Mouse (Mus musculus) gastrocnemius, postnatal 14 days (tissue): ENCODE measurements around the gene Olfr1112. TPM values are rescaled to one million over a fixed set of nuclear protein-coding genes. Genes with fewer than 3 reads are reported as not detected.
"Not testable (repeated sequence)": the region's sequence is repeated elsewhere in the genome, so short reads cannot be mapped to it uniquely, and the experiment has no call there.

Experiments used
- DNase-seq: peaks from one replicate; pipeline ENCODE4 v3.0.0; 2021; ENCODE audit warnings: mixed read lengths
- intact Hi-C: fragments of 180-260 bp; cut with DNase I; formaldehyde crosslinking; loops from one replicate; pipeline ENCODE4 v1.15.1; 2025; ENCODE audit warnings: low total_unique reads
- long read RNA-seq, 2 experiments: library from polyadenylated mRNA; stranded (forward); transcript quantifications; one replicate each; pipeline ENCODE4 v2.0.0; 2021
- total RNA-seq, 2 experiments: library from RNA; stranded (reverse); gene quantifications; 2 replicates each; pipeline ENCODE4 v1.2.3; 2021

Olfr1112 gene
- not detected for total RNA-seq
- long read RNA-seq, experiment 1: 0 reads
- long read RNA-seq, experiment 2: 0 reads

GRCm38 (mm10) chr2:87187498-87187897 is at the start of gene Olfr1112:
Gene Olfr1112 (plus strand): TSS chr2:87187798.
- intact Hi-C loops: no loop called here
- no peak for DNase-seq

GRCm38 (mm10) chr2:87140200-87140599 is 47.4 kb upstream of the Olfr1112 start, which contains the start of gene Olfr1110:
Gene Olfr1110 (minus strand): TSS chr2:87140300.
- intact Hi-C loops: no loop called here
- no peak for DNase-seq

- no peak for DNase-seq
- intact Hi-C loops: no loop called here
These were observed 35.1 kb upstream of the Olfr1112 start, which contains the start of gene Olfr1111 for GRCm38 (mm10) chr2:87152524-87152923. Gene Olfr1111 (minus strand): TSS chr2:87152624.

- DNase-seq, intact Hi-C loops: not testable (repeated sequence)
These were observed 19.9 kb upstream of the Olfr1112 start for GRCm38 (mm10) chr2:87167731-87168130.

- no peak for DNase-seq
- intact Hi-C loops: no loop called here
These were observed 21.1 kb downstream of the Olfr1112 start, which contains the start of gene Olfr1113 for GRCm38 (mm10) chr2:87208670-87209069. Gene Olfr1113 (plus strand): TSS chr2:87208970.

Other genes starting within 250 kb of the Olfr1112 start
- not detected for gene Olfr1099, start 227.1 kb upstream of the Olfr1112 start, total RNA-seq
- not detected for gene Olfr1100, start 207.8 kb upstream of the Olfr1112 start, total RNA-seq
- gene Olfr1101, start 196.6 kb upstream of the Olfr1112 start, total RNA-seq: not detected
- not detected for gene Olfr1102, start 189.4 kb upstream of the Olfr1112 start, total RNA-seq
- not detected for gene Olfr1104, start 160.7 kb upstream of the Olfr1112 start, total RNA-seq
- gene Olfr1105, start 151.3 kb upstream of the Olfr1112 start, total RNA-seq: not detected
- gene Olfr1106, start 135.5 kb upstream of the Olfr1112 start, total RNA-seq: not detected
- gene Olfr1107, start 112.0 kb upstream of the Olfr1112 start, total RNA-seq: not detected
- gene Olfr1109, start 91.8 kb upstream of the Olfr1112 start, total RNA-seq: not detected
- gene Olfr259, start 73.2 kb upstream of the Olfr1112 start, total RNA-seq: not detected
- gene Olfr1110, start 47.5 kb upstream of the Olfr1112 start, total RNA-seq: not detected
- gene Olfr1111, start 35.2 kb upstream of the Olfr1112 start, total RNA-seq: not detected
- not detected for gene Olfr1113, start 21.2 kb downstream of the Olfr1112 start, total RNA-seq
- not detected for gene Olfr1115, start 60.2 kb downstream of the Olfr1112 start, total RNA-seq
- gene Olfr1116, start 79.7 kb downstream of the Olfr1112 start, total RNA-seq: not detected
- gene Olfr1118, start 119.8 kb downstream of the Olfr1112 start, total RNA-seq: not detected
- not detected for gene Olfr1120, start 167.0 kb downstream of the Olfr1112 start, total RNA-seq
- not detected for gene Olfr1121, start 182.1 kb downstream of the Olfr1112 start, total RNA-seq
- not detected for gene Olfr1122, start 198.1 kb downstream of the Olfr1112 start, total RNA-seq
- not detected for gene Olfr1123, start 228.8 kb downstream of the Olfr1112 start, total RNA-seq
- gene Olfr1124, start 242.5 kb downstream of the Olfr1112 start, total RNA-seq: not detected